Mouse (Mus musculus) lung, embryonic 15.5 days (tissue): ENCODE results near the gene Prkar1b. TPM values are rescaled to one million over a fixed set of nuclear protein-coding genes. Genes with fewer than 3 reads are reported as not detected.

Experiments
- ATAC-seq: fragments of 200-750 bp; cut with Nextera tagmentation; 2 replicates; pipeline ENCODE4 v1.8.0; 2017; ENCODE audit warnings: moderate number of reproducible peaks, borderline replicate concordance; ENCODE audit not compliant: low FRiP score, low TSS enrichment; ENCODE audit errors: extremely low read depth
- H3K27ac ChIP-seq: fragments of 300-500 bp; sonication (generic); 2 replicates; pipeline ENCODE4 v1.5.1; 2015; ENCODE audit warnings: moderate library complexity, mild to moderate bottlenecking, inconsistent platforms
- H3K27me3 ChIP-seq: fragments of 300-500 bp; sonication (generic); 2 replicates; pipeline ENCODE4 v1.6.1; 2015; ENCODE audit warnings: inconsistent platforms
- H3K36me3 ChIP-seq: fragments of 300-500 bp; sonication (generic); 2 replicates; pipeline ENCODE4 v1.6.1; 2015; ENCODE audit warnings: inconsistent platforms
- H3K4me1 ChIP-seq: fragments of 300-500 bp; sonication (generic); 2 replicates; pipeline ENCODE4 v1.6.1; 2015; ENCODE audit warnings: inconsistent platforms
- H3K4me2 ChIP-seq: fragments of 300-500 bp; sonication (generic); 2 replicates; pipeline ENCODE4 v1.6.1; 2015; ENCODE audit warnings: inconsistent platforms, mild to moderate bottlenecking, moderate library complexity
- H3K4me3 ChIP-seq: fragments of 300-500 bp; sonication (generic); 2 replicates; pipeline ENCODE4 v1.5.1; 2015; ENCODE audit warnings: mild to moderate bottlenecking, inconsistent platforms
- H3K9ac ChIP-seq: fragments of 300-500 bp; sonication (generic); 2 replicates; pipeline ENCODE4 v1.6.1; 2015; ENCODE audit warnings: inconsistent platforms
- H3K9me3 ChIP-seq: fragments of 300-500 bp; sonication (generic); 2 replicates; pipeline ENCODE4 v1.6.1; 2016; ENCODE audit warnings: inconsistent platforms
- WGBS: fragments of 180-500 bp; shearing (Covaris S2); methylation state at CpG from one replicate; pipeline ENCODE4 v1.1.7; 2015; 5-methylcytosine and 5-hydroxymethylcytosine counted together
- polyA plus RNA-seq: library from polyadenylated mRNA; unstranded; fragments of >200 nt; fragmentation: Nextera tagmentation; extraction: Ambion mirVana; gene quantifications from 2 replicates; pipeline ENCODE4 v1.2.1, GENCODE M21; 2015

Gene Prkar1b
- polyA plus RNA-seq, 1 experiment from 2014 or later: 16.9 TPM

DNA sequence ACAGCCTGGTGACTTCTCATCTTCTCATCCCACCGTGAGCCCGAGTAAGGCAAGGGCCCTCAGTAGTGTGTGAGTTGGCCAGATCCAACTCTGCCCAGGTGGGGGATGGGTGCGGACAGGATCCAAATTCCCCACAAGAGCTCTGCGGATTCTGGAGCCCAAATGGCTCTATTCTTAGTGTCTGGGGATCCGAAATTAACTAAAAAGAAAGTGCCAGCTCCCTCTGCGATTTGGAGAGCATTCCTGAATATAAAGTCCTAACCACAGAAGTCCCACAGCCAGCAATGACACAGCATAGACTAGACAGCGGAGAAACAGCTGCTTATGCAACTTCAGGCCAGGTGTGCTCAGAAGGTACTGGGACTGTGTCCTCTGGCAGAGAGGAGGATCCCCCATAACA is 100.4 kb downstream of the Prkar1b start:
- 73% methylated on average over 7 of the region's 7 CpGs for WGBS
- no peak overlapping the region for H3K9ac ChIP-seq
- no peak for ATAC-seq

DNA sequence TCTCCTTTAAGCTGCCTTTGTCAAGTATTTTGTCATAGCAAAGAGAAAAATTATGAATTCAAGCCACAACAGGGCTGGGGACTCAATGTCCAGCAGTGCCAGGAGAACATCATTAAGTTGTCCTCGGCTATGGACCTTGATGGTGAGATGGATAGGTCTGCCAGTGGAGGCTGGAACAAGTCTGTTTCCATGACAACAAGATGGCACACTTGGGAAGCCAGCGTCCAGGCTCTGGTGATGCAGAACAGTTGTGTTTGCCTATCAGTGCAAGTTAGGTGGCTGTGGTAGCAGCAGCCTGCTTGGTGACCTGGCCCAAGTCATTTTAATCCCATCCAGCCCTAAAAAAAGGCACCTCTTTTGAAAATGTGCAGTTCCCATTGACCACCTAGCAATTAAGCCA is 102.6 kb downstream of the Prkar1b start:
- H3K36me3 ChIP-seq: no peaks in the 10 kb centered on the region
- H3K27ac ChIP-seq: no peak overlapping the region
- no peak overlapping the region for H3K4me3 ChIP-seq
- no peak for ATAC-seq
- H3K27me3 ChIP-seq: no peaks in the 10 kb centered on the region
- no peak overlapping the region for H3K4me2 ChIP-seq
- no peak overlapping the region for H3K9ac ChIP-seq
- no peaks in the 10 kb centered on the region for H3K9me3 ChIP-seq
- H3K4me1 ChIP-seq: no peaks in the 10 kb centered on the region
- 41% methylated on average over 2 of the region's 2 CpGs for WGBS

More for the DNA sequence above, 100.4 kb downstream of the Prkar1b start:
- H3K4me1 ChIP-seq: no peaks in the 10 kb centered on the region
- no peak overlapping the region for H3K4me3 ChIP-seq
- H3K4me2 ChIP-seq: no peak overlapping the region
- H3K9me3 ChIP-seq: no peaks in the 10 kb centered on the region
- H3K36me3 ChIP-seq: no peaks in the 10 kb centered on the region
- H3K27me3 ChIP-seq: no peaks in the 10 kb centered on the region
- H3K27ac ChIP-seq: no peak overlapping the region

DNA sequence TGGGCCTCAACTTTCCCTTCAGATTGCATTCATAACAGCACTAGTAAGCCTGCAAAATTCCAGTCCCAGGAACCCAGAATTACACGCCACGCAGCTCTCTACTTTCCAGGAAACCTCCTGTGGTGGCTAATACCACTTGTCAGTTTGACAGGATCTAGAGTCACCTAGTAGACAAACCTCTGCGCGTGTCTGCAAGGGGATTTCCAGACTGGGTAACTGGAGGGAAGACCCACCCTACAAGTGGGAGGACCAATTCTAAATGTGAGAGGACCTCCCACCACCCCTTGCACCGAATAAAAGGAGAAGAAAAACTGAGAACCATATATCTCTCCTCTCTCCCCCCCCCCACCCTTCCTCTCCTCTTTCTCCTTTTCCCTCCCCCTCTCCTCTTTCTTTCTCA is 103.2 kb downstream of the Prkar1b start:
- Histone ChIP-seq H3K4me3 (no peak overlapping the region), H3K9ac (no peak overlapping the region), H3K36me3 (no peaks in the 10 kb centered on the region), H3K27me3 (no peaks in the 10 kb centered on the region), H3K9me3 (no peaks in the 10 kb centered on the region), H3K27ac (no peak overlapping the region), H3K4me1 (no peaks in the 10 kb centered on the region), H3K4me2 (no peak overlapping the region)
- ATAC-seq: no peak
- 62% methylated on average over 5 of the region's 5 CpGs for WGBS

DNA sequence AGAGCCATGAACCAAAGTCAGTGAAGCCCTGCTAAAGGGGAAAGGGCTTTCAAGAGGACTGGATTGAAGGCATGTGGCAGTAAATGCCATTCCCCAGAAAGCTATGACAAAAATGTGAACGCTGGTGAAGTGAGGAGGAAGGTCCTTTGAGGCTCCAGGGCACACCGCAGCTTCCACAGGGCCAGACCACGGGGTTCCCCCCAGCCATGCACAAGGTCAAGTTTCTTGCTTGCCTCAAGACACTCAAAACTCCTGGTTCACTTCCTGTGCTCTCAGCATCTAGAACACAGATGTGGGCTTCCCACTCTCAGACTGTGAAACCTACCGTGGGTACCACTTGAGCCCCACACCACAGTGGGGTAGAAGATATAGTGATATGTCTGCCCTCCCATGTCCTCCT is 106.3 kb downstream of the Prkar1b start:
- Histone ChIP-seq H3K4me3 (no peak overlapping the region), H3K36me3 (no peaks in the 10 kb centered on the region), H3K4me1 (no peaks in the 10 kb centered on the region), H3K4me2 (no peak overlapping the region), H3K27me3 (no peaks in the 10 kb centered on the region), H3K9ac (no peak overlapping the region), H3K9me3 (no peaks in the 10 kb centered on the region), H3K27ac (no peak overlapping the region)
- ATAC-seq: no peak
- 62% methylated on average over 4 of the region's 4 CpGs for WGBS

DNA sequence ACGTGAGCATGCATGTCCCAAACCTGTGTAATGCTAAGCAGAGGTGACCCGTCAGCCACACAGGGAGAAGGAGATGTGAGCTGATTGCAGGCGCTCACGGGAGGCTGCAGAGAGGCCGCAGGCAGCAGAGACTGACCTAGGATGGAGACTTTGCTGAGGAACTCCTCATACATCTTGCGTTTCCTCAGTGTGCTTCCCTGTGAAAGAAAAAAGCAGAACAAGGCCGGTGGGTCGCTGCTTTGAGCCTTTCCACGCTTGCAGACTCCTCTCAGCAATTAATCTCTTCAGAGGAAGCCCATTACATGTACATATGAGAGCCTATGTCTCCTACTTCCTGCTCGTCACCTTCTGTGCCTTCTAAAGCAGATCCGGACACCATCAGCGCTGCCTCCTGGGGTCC is 107.5 kb downstream of the Prkar1b start:
- Histone ChIP-seq H3K4me1 (no peaks in the 10 kb centered on the region), H3K4me3 (no peak overlapping the region), H3K36me3 (no peaks in the 10 kb centered on the region), H3K9me3 (no peaks in the 10 kb centered on the region), H3K27ac (no peak overlapping the region), H3K27me3 (no peaks in the 10 kb centered on the region), H3K9ac (no peak overlapping the region), H3K4me2 (no peak overlapping the region)
- no peak for ATAC-seq
- 66% methylated on average over 12 of the region's 12 CpGs for WGBS

DNA sequence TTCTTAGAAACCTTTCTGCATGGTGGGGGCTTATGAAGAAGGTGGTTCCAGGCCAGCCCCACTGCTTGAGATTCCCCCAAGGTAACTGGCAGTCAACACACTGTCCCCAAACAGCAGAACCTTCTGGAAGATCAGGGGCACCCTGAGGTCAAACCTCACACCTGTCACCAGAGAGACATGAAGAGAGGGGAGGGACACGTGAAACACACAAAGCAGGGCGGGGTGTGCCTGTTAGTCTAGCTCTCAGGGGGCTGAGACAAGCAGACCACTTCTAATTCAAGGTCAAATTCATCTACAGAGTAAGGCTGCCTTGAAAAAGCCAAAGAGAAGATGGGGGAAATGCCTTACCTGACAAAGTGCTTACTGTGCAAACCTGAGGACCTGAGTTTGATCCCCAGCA is 114.6 kb downstream of the Prkar1b start:
- Histone ChIP-seq H3K27me3 (no peaks in the 10 kb centered on the region), H3K4me2 (no peak overlapping the region), H3K27ac (no peak overlapping the region), H3K4me1 (peaks cover 11% of the 10 kb centered on the region), H3K9ac (no peak overlapping the region), H3K9me3 (no peaks in the 10 kb centered on the region), H3K4me3 (no peak overlapping the region), H3K36me3 (no peaks in the 10 kb centered on the region)
- no peak for ATAC-seq
- 30% methylated on average over 2 of the region's 2 CpGs for WGBS

DNA sequence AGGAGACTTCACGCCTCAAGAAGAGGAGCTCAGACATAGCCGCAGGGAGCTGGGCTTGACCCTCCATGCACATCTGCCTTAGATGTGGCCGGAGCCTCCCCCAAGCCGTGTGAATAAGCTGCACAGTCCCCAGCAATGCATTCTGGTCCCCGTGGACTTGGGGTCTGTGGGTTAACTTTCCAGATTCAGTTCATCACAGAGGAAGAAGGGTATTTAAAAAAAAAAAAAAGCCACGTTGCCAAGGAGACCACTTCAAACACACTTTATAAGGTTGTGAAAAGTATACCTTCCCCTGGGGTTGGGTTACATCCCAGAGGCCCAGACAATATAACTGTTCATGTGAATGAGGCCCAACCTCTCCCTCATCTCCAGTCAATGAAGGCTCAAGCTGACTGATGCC is 115.1 kb downstream of the Prkar1b start:
- Histone ChIP-seq H3K4me1 (peaks cover 11% of the 10 kb centered on the region), H3K27ac (no peak overlapping the region), H3K9me3 (no peaks in the 10 kb centered on the region), H3K36me3 (no peaks in the 10 kb centered on the region), H3K4me3 (no peak overlapping the region), H3K9ac (no peak overlapping the region), H3K27me3 (no peaks in the 10 kb centered on the region), H3K4me2 (no peak overlapping the region)
- ATAC-seq: no peak
- 36% methylated on average over 6 of the region's 6 CpGs for WGBS

DNA sequence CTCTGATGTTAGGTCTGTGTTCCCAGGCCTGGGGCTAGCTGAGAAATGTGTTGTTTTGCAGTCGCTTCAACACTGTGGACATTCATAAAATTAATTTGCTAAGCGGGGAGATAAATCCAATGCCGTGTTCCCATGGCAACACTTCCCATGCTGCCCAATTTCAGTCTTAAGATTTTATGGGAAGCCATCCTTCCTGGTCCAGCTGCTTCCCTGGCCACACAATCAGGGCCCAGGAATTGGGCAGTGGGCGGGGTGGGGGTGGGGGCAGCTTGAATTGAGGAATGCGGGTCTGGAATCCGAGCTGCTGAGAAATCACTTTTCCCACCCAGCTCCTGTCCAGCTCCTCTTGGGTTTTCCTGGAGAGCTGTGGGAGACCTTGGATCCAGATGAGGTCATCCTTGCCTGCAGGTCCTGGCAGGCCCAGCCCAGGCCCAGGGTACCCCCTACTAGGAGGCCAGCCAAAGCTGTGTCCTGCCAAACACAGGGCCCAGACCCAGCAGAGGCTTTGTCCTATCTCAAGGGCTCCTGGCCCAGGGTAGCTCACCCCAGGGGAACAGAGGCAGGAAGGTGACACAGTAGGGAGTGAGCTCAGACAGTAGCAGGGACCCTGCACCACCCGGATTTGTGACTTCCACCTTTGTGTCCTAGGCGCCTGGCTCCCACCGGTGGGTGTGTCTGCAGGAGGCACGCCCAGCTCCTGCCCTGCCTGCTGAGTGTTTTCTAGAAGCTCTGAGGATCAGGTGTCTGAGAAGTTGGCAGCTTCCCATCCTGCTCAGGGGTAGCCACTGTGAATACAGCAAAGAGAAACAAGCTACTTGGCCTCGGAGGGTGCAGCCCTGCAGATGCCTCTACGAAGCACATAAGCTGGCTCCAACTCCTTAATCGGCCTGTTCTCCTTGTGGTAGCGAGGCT is 116.1 kb downstream of the Prkar1b start:
- Histone ChIP-seq H3K36me3 (no peaks in the 10 kb centered on the region), H3K27ac (peak overlapping the region; percentile 78), H3K9me3 (no peaks in the 10 kb centered on the region), H3K4me2 (no peak overlapping the region), H3K4me3 (no peak overlapping the region), H3K27me3 (no peaks in the 10 kb centered on the region), H3K9ac (0 out of 2 replicates have a peak overlapping the region, but pooled peaks have one; percentile 14), H3K4me1 (peaks cover 11% of the 10 kb centered on the region)
- ATAC-seq: peak; percentile 56
- 37% methylated on average over 14 of the region's 14 CpGs for WGBS

DNA sequence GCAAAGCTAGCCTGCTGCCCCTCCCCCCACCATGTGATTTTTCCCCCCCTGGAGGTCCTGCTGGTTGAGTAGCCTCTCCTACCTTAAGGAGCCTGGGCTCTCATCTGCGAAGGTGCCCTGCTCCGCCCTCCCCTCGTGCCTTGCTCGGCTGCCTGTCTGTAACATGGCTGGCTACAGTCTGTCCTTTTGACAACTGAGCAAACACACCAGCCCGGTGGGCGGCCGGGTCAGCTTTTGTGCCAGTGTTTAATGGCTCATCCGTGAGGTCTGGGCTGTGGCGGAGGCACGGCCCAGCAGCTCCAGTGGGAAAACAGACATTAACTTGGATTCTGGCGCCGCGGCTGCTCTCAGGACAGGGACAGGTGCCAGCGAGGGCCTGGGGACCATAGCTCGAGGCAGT is 122.2 kb downstream of the Prkar1b start:
- peak; percentile 64 for ATAC-seq
- Histone ChIP-seq H3K9ac (no peak overlapping the region), H3K4me1 (no peaks in the 10 kb centered on the region), H3K27ac (peak overlapping the region; percentile 5; the same call in 1 of the 2 replicates), H3K4me3 (no peak overlapping the region), H3K27me3 (no peaks in the 10 kb centered on the region), H3K36me3 (no peaks in the 10 kb centered on the region), H3K4me2 (no peak overlapping the region), H3K9me3 (no peaks in the 10 kb centered on the region)
- WGBS: 48% methylated on average over 15 of the region's 15 CpGs

DNA sequence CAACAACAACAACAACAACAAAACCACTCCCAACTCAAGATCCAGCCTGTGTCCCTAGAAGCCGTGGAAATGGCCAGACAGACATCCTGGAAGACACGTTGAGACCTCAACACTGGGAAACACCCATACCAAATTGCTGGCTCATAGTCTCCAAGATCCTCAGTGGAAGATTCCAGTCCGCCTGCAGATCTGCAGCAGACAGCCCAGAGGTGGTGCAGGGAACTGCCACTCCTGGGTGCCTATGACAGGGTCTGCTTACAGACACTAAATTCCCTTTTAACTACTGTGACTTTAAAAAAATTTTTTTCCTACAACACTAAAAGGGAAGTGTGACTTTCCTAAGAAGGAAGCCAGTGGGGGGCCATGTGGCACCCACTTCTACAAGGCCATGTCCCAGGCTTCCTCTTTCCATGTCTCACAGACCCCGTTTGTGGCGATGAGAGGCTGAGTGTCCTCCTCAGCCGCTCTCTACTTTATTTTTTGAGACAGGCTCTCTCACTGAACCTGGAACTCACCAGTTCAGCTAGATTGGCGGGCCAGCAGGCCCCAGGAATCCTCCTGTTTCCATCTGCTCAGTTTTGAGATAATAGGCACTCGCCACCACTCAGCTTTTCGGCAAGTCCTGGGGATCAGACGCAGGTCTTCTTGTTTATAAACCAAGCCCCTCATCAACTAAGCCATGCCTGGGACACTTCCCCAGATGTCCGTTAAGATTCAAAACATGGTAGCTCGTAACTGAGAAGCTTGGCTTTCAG is 125.3 kb downstream of the Prkar1b start:
- WGBS: 54% methylated on average over 12 of the region's 12 CpGs
- Histone ChIP-seq H3K9me3 (no peaks in the 10 kb centered on the region), H3K36me3 (no peaks in the 10 kb centered on the region), H3K4me2 (no peak overlapping the region), H3K27me3 (no peaks in the 10 kb centered on the region), H3K4me3 (no peak overlapping the region), H3K9ac (no peak overlapping the region), H3K4me1 (no peaks in the 10 kb centered on the region), H3K27ac (no peak overlapping the region)
- ATAC-seq: no peak

DNA sequence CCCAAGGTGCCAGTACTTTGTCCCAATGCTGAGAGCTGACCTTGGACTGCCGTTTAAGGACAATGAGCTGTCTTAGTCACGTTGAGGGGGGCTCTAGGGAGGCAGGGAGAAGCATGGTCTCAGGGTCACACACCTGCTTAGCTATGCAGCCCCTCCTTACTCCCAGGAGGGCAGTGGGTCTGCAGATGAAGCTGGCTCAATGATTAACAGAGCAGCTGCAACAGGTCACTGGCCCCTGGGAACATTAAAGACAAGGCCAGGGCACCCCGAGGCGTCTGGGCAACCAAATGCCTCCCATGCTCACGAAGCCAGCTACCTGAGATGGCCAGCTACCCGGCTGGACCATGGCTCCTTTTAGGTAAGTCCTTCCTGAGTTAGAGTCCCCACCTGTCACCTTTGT is 129.2 kb downstream of the Prkar1b start:
- 54% methylated on average over 6 of the region's 6 CpGs for WGBS
- H3K4me2 ChIP-seq: no peak overlapping the region
- H3K27ac ChIP-seq: no peak overlapping the region
- H3K9me3 ChIP-seq: no peaks in the 10 kb centered on the region
- H3K4me1 ChIP-seq: peaks cover 11% of the 10 kb centered on the region; the same call in 1 of the 2 replicates
- no peak overlapping the region for H3K4me3 ChIP-seq
- H3K36me3 ChIP-seq: no peaks in the 10 kb centered on the region
- ATAC-seq: no peak
- H3K9ac ChIP-seq: no peak overlapping the region
- H3K27me3 ChIP-seq: no peaks in the 10 kb centered on the region
